Mouse (Mus musculus) forebrain, embryonic 11.5 days (tissue): ENCODE data around the gene Nktr. TPM values are rescaled to one million over a fixed set of nuclear protein-coding genes. Genes with fewer than 3 reads are reported as not detected.
A peak's percentile ranks its signal among the peaks of the same experiment; 100 is the strongest.

Experiments used
- ATAC-seq: fragments of 200-750 bp; cut with Nextera tagmentation; replicated peaks from 2 replicates; pipeline ENCODE4 v1.8.0; 2017; ENCODE audit warnings: moderate TSS enrichment; ENCODE audit not compliant: low FRiP score
- DNase-seq: peaks from one replicate; pipeline ENCODE4 v3.0.0-alpha.2; 2017; ENCODE audit warnings: low spot score
- H3K27ac ChIP-seq: fragments of 300-500 bp; sonication (generic); 2 replicates; pipeline ENCODE4 v1.5.1; 2014; ENCODE audit warnings: low read depth, low read length
- H3K27me3 ChIP-seq: fragments of 300-500 bp; sonication (generic); 2 replicates; pipeline ENCODE4 v1.6.1; 2014; ENCODE audit warnings: mild to moderate bottlenecking, low read length, mixed read lengths; ENCODE audit not compliant: control insufficient read depth, insufficient read depth
- H3K36me3 ChIP-seq: fragments of 300-500 bp; sonication (generic); 2 replicates; pipeline ENCODE4 v1.6.1; 2014; ENCODE audit warnings: mild to moderate bottlenecking, low read length, moderate library complexity, mixed read lengths; ENCODE audit not compliant: control insufficient read depth, insufficient read depth
- H3K4me1 ChIP-seq: fragments of 300-500 bp; sonication (generic); replicated peaks from 2 replicates; pipeline ENCODE4 v1.6.1; 2014; ENCODE audit warnings: low read length, mixed read lengths; ENCODE audit not compliant: control insufficient read depth, insufficient read depth
- H3K4me2 ChIP-seq: fragments of 300-500 bp; sonication (generic); 2 replicates; pipeline ENCODE4 v1.6.1; 2014; ENCODE audit warnings: low read depth, mild to moderate bottlenecking, low read length, moderate library complexity, mixed read lengths; ENCODE audit not compliant: severe bottlenecking
- H3K4me3 ChIP-seq: fragments of 300-500 bp; sonication (generic); 2 replicates; pipeline ENCODE4 v1.5.1; 2014; ENCODE audit warnings: low read depth, low read length
- H3K9ac ChIP-seq: fragments of 300-500 bp; sonication (generic); 2 replicates; pipeline ENCODE4 v1.6.1; 2014; ENCODE audit warnings: low read length
- H3K9me3 ChIP-seq: fragments of 300-500 bp; sonication (generic); 2 replicates; pipeline ENCODE4 v1.6.1; 2016; ENCODE audit warnings: low read length, mixed read lengths; ENCODE audit not compliant: control insufficient read depth
- WGBS: fragments of 180-500 bp; shearing (Covaris S2); extraction: QIAGEN DNeasy Blood & Tissue Kit; methylation state at CpG from one replicate; pipeline ENCODE4 v1.1.7; 2014; 5-methylcytosine and 5-hydroxymethylcytosine counted together
- polyA plus RNA-seq: library from polyadenylated mRNA; unstranded; fragments of >200 nt; fragmentation: Nextera tagmentation; extraction: Ambion mirVana; gene quantifications from 2 replicates; pipeline ENCODE4 v1.2.1, GENCODE M21; 2014

Gene Nktr
- polyA plus RNA-seq, 1 experiment from 2014 or later, result 67.5 TPM

GRCm38 (mm10) chr9:121754624-121755023 lies 35.7 kb downstream of the Nktr start:
- DNase-seq, result no peak
- no peaks in the 10 kb centered on the region for H3K9me3 ChIP-seq
- no peak overlapping the region for H3K27ac ChIP-seq
- H3K9ac ChIP-seq, result no peak overlapping the region
- 93% methylated on average over 3 of the region's 3 CpGs for WGBS
- H3K36me3 ChIP-seq, result peaks cover 6% of the 10 kb centered on the region
- H3K4me1 ChIP-seq, result peaks cover 5% of the 10 kb centered on the region; the same call in 1 of the 2 replicates
- H3K4me2 ChIP-seq, result no peak overlapping the region
- ATAC-seq, result no peak
- H3K27me3 ChIP-seq, result no peaks in the 10 kb centered on the region
- no peak overlapping the region for H3K4me3 ChIP-seq

DNA sequence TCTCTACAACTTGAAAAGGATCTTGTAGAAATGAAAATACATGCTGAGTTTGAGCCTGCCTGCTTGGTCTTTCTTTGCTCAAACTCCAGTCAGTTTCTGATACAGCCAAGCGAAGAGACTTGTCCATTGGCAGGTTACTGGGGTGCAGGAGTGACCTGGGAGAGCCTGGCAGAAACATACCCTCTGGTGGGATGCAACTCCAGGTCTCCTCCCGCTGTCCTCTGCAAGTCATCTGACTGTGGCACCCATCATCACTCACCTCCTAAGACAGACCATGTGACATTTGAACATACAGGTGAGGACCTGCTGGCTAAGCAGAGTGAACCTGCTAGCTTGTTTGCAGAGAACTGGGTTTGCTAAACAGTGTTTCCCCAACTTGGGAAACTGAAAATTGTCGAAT lies 37.8 kb downstream of the Nktr start:
- Histone ChIP-seq H3K27ac (no peak overlapping the region), H3K27me3 (no peaks in the 10 kb centered on the region), H3K4me3 (no peak overlapping the region), H3K9ac (no peak overlapping the region), H3K4me1 (peaks cover 16% of the 10 kb centered on the region), H3K4me2 (no peak overlapping the region), H3K9me3 (no peaks in the 10 kb centered on the region), H3K36me3 (peaks cover 5% of the 10 kb centered on the region)
- no peak for DNase-seq
- 94% methylated on average over 3 of the region's 3 CpGs for WGBS
- ATAC-seq, result no peak

- H3K36me3 ChIP-seq, result peaks cover 3% of the 10 kb centered on the region
- DNase-seq, result no peak
These were observed 38.5 kb downstream of the Nktr start for GRCm38 (mm10) chr9:121757432-121757831.

DNA sequence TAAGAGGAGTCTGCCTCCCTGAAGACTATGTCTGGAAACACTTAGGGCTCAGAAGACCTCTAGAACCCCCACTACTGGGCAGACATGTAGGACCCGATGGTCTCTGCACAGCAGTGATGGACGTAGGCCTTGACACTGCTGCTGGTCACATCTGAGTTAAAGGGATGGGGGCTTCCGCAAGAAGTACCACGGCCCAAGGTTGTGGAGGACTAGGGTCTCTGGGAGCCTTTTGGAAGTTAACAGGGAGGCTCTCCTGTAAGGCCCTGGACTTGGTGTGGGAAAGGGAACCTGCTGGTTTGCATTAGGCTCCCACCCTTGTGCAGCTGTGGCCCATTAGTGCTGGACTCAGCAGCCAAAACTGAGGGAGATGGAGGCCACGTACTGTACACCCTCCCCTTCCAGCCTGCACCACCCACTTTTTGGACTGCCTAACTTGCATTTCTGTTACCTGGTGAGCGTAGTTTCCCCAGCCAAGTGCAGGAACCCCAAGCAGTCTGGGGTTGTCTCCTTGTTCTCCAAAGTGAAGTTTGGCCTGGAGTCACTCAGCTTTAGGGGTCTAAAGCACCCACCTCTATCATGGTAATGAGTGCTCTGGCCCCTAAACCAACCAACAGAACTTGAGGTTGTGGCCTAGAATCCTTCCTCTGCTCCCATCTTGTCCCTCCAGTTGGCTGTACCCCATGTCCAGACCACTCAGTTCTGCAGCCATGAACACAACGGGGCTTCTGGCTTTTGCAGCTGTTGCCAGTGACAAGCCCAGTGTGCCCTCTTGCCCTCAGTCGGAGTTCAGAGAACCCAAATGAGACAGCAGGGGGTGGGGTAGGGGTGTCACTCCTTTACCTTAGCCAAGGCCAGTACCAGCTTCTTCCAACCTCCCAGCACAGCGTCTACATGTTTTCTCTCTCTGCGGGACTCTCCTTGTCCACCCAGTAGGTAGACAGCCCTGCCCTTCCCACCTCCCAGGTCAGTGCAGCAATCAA lies 39.2 kb downstream of the Nktr start:
- Histone ChIP-seq H3K9ac (no peak overlapping the region), H3K27me3 (no peaks in the 10 kb centered on the region), H3K9me3 (no peaks in the 10 kb centered on the region), H3K36me3 (peaks cover 3% of the 10 kb centered on the region; the same call in 1 of the 2 replicates), H3K4me1 (peaks cover 16% of the 10 kb centered on the region), H3K4me2 (peak overlapping the region; percentile 98), H3K27ac (no peak overlapping the region), H3K4me3 (peak overlapping the region; percentile 84; the same call in 1 of the 2 replicates)
- 53% methylated on average over 10 of the region's 10 CpGs for WGBS
- ATAC-seq, result no peak
- DNase-seq, result no peak

More at GRCm38 (mm10) chr9:121757432-121757831, 38.5 kb downstream of the Nktr start:
- H3K27me3 ChIP-seq, result no peaks in the 10 kb centered on the region
- no peak overlapping the region for H3K9ac ChIP-seq
- no peak overlapping the region for H3K4me3 ChIP-seq
- H3K4me2 ChIP-seq, result no peak overlapping the region
- H3K4me1 ChIP-seq, result peaks cover 16% of the 10 kb centered on the region
- H3K9me3 ChIP-seq, result no peaks in the 10 kb centered on the region
- ATAC-seq, result no peak
- no peak overlapping the region for H3K27ac ChIP-seq
- 70% methylated on average over 3 of the region's 3 CpGs for WGBS

DNA sequence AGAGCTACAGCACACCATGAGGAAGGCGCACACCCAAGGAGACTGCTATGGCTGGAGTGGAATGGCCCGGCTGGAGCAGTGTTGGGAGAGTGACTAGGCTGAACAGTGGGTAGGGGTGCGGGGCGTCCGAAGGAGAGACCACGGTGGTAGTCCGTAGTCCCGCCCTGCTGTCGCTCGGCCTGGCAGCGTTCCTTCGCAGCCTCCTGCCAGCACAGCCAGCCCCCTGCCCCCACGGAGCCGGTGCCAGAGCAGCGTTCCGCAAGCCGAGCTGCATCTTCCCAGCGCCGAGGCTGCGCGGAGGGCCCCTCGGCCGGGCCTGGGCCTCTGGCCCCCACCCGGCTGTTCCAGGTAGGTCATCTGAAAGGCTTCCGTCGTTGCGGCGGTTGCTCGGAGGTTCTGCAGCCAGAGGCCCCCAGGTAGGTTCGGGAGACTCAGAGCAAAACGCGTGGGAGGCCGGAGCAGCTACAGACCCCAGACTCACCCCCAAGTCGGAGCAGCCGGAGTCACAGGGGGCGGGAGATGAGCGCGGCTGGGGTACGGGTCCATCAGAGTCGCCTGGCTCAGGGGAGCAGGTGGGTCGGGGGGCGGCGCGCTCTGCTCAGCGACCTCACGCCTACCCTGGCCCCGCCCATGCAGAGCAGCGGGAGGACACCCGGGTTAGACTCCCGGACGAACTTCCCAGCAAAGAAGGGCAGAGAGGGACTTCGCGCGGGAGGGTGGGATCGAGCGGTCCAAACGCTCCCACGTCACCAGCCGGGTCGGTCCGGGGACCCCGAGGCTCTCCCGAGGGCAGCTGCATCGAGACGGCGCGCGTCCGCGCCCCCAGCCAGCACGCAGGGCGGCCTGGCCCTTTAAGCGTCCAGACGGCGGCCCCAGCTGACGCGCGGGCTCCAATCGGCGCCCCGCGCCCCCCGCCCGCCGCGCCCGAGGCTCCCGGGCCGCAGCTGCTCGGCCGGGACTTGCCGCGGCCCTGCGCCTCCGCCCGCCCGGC lies 40.4 kb downstream of the Nktr start, which contains the start of gene Zfp651:
Gene Zfp651, plus strand, starts transcription at position 240 of the 991 bp plus-strand sequence.
- under 1% methylated on average over 83 of the region's 97 CpGs for WGBS
- H3K9me3 ChIP-seq, result no peaks in the 10 kb centered on the region
- H3K4me3 ChIP-seq, result peak within 1 kb of the TSS; percentile 84
- H3K27ac ChIP-seq, result peak within 1 kb of the TSS; percentile 88
- H3K27me3 ChIP-seq, result no peaks in the 10 kb centered on the region
- H3K9ac ChIP-seq, result peak within 1 kb of the TSS; percentile 94
- peak; percentile 89 for DNase-seq
- peaks cover 16% of the 10 kb centered on the region for H3K4me1 ChIP-seq
- peaks cover 3% of the 10 kb centered on the region; the same call in 1 of the 2 replicates for H3K36me3 ChIP-seq
- H3K4me2 ChIP-seq, result peak within 1 kb of the TSS; percentile 98
- ATAC-seq, result peak; percentile 80

GRCm38 (mm10) chr9:121760271-121761090 lies 41.5 kb downstream of the Nktr start:
- Histone ChIP-seq H3K36me3 (peaks cover 3% of the 10 kb centered on the region; the same call in 1 of the 2 replicates), H3K4me1 (peaks cover 16% of the 10 kb centered on the region), H3K9ac (peak overlapping the region; percentile 94), H3K4me2 (peak overlapping the region; percentile 98), H3K9me3 (no peaks in the 10 kb centered on the region), H3K4me3 (peak overlapping the region; percentile 84), H3K27me3 (no peaks in the 10 kb centered on the region), H3K27ac (peak overlapping the region; percentile 88)
- WGBS, result under 1% methylated on average over 43 of the region's 43 CpGs
- ATAC-seq (peak; percentile 68), DNase-seq (peak; percentile 92)

DNA sequence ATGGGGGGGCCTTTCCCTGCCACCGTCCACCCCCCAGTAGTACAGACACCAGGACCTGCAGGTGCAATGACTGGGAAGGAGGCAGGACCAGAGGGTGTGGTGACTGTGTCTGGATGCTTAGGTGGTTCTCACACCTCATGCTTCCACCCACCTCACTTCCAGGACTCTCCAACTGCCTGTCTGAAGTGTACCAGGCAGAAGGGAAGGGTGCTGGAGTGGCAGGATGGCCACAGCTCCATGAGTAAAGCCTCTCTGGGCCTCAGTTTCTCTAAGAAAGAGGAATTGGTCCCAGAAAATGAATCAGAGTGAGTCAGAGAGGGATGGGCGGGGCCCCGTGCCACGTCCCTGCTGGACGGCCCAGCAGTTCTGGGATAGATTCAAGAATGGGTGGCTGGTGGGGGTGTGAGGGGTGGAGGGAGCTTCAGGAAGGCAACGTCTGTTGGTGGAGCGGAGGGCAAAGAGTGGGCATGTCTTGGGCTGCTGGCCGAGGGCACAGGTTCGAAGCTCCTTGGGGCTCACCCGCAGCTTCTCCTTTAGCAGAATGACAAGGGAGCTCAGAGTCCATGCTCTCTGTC lies 42.2 kb downstream of the Nktr start:
- no peak overlapping the region for H3K27ac ChIP-seq
- WGBS, result 63% methylated on average over 10 of the region's 10 CpGs
- no peak for ATAC-seq
- H3K27me3 ChIP-seq, result no peaks in the 10 kb centered on the region
- peak overlapping the region; percentile 94 for H3K9ac ChIP-seq
- H3K9me3 ChIP-seq, result no peaks in the 10 kb centered on the region
- H3K4me2 ChIP-seq, result peak overlapping the region; percentile 98
- DNase-seq, result peak; percentile 58
- peak overlapping the region; percentile 84 for H3K4me3 ChIP-seq
- H3K36me3 ChIP-seq, result no peaks in the 10 kb centered on the region; the same call in 1 of the 2 replicates
- peaks cover 16% of the 10 kb centered on the region for H3K4me1 ChIP-seq
